Mouse (Mus musculus): ENCODE measurements around the gene Slc25a12.

Gene Slc25a12

GRCm38 (mm10) chr2:71349511-71349910, 18.0 kb downstream of the Slc25a12 start:
- no peak for DNase-seq

GRCm38 (mm10) chr2:71347732-71348490, 19.6 kb downstream of the Slc25a12 start:
- no peak for DNase-seq

GRCm38 (mm10) chr2:71347160-71347559, 20.4 kb downstream of the Slc25a12 start:
- DNase-seq: no peak

GRCm38 (mm10) chr2:71343884-71344640, 23.5 kb downstream of the Slc25a12 start:
- no peak for DNase-seq

- no peak for DNase-seq
Measured at GRCm38 (mm10) chr2:71340126-71340525, 27.4 kb downstream of the Slc25a12 start.

GRCm38 (mm10) chr2:71338145-71338796, 29.3 kb downstream of the Slc25a12 start:
- no peak for DNase-seq

GRCm38 (mm10) chr2:71336631-71337030, 30.9 kb downstream of the Slc25a12 start:
- no peak for DNase-seq

- DNase-seq: no peak
Measured at GRCm38 (mm10) chr2:71336209-71336608, 31.3 kb downstream of the Slc25a12 start.

GRCm38 (mm10) chr2:71333986-71334822, 33.3 kb downstream of the Slc25a12 start:
- no peak for DNase-seq

GRCm38 (mm10) chr2:71329761-71330160, 37.8 kb downstream of the Slc25a12 start:
- DNase-seq: no peak

- no peak for DNase-seq
Measured at GRCm38 (mm10) chr2:71328391-71329160, 39.0 kb downstream of the Slc25a12 start.

GRCm38 (mm10) chr2:71327715-71328114, 39.8 kb downstream of the Slc25a12 start:
- DNase-seq: no peak

- no peak for DNase-seq
Measured at GRCm38 (mm10) chr2:71326766-71327464, 40.6 kb downstream of the Slc25a12 start.

GRCm38 (mm10) chr2:71323886-71324285, 43.7 kb downstream of the Slc25a12 start:
- no peak for DNase-seq

- no peak for DNase-seq
Measured at GRCm38 (mm10) chr2:71321486-71321885, 46.1 kb downstream of the Slc25a12 start.

- no peak for DNase-seq
Measured at GRCm38 (mm10) chr2:71316116-71316789, 51.3 kb downstream of the Slc25a12 start.

- DNase-seq: no peak
Measured at GRCm38 (mm10) chr2:71315022-71315421, 52.5 kb downstream of the Slc25a12 start.

GRCm38 (mm10) chr2:71314080-71314479, 53.5 kb downstream of the Slc25a12 start:
- DNase-seq: no peak

- DNase-seq: no peak
Measured at GRCm38 (mm10) chr2:71312067-71312466, 55.5 kb downstream of the Slc25a12 start.

GRCm38 (mm10) chr2:71309726-71310125, 57.8 kb downstream of the Slc25a12 start:
- no peak for DNase-seq

- no peak for DNase-seq
Measured at GRCm38 (mm10) chr2:71306357-71306756, 61.2 kb downstream of the Slc25a12 start.
